Mouse (Mus musculus): ENCODE measurements at regions not wholly inside any gene's neighbourhood (a gene's known extent, or its start where the extent isn't known, plus 50 kb on each side); places are given as distances from the start of the nearest gene placed in this dataset.

- TF ChIP-seq TAL1 (IDR thresholded peaks at IDR 0.05; ENCODE audit: low read length) (no peak), GATA1 (IDR thresholded peaks at IDR 0.05; ENCODE audit: low read length) (no peak)
Measured at GRCm38 (mm10) chr17:67512008-67512407, 120.5 kb downstream of the Lrrc30 start.

Measured in erythroblast, embryonic 14.5 days (primary cell).